Mouse (Mus musculus) T-helper 2 cell (primary cell): ENCODE data around the gene Cabp7.

Experiments used
- in situ Hi-C: fragments of 300-600 bp; cut with MboI, MseI; formaldehyde crosslinking; loops from one replicate; pipeline ENCODE4 v1.15.1; 2025; ENCODE audit warnings: high pct_unique_total_duplicates

Cabp7 gene

DNA sequence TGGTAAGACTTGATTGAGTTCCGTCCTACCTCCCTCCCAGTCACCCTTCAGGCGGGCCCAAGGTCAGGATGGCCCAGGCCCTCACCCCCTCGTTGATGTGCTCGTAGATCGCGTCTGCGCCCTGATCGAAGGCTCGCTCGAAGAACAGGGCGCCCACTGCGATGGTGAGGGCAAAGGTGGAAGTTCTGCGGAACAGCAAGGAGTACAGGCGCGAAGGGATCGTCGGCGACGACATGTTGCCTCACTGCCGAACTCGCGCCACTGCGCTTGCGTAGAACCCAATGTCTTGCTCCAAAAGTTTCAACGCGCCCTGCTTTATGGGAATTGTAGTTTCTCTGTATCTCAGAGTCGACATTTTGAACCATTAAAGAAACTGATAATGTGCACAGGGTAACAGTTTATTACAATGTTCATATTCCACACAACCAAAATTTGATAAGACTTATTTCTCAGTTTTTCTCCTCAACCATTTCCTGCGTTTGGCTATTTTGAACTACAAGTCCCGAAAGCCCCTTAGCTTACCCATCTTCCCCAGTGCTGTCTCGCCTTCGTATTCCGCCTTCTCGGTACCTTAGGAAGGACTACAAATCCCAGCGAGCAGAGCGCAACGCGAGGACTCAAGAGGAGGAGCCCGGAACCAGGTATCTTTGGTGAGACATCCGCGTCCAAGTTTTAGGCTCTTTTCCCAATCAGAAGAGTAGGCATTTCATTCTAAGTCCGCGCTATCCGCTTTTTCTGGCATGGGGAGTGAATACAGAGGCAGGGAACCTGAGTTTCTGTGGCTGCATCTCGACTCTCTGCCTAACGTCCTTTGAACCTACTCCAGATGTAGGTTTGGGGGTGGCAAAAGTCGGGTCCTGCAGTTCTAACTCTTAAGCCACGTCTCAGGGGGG lies 42.3 kb downstream of the Cabp7 start, which contains the start of the genes Uqcr10 and Zmat5:
Uqcr10 (minus strand) TSS at position 271 of the 893 bp plus-strand sequence.
Zmat5 (plus strand) TSS at position 607 of the 893 bp plus-strand sequence.
- in situ Hi-C loops: no loop called here

DNA sequence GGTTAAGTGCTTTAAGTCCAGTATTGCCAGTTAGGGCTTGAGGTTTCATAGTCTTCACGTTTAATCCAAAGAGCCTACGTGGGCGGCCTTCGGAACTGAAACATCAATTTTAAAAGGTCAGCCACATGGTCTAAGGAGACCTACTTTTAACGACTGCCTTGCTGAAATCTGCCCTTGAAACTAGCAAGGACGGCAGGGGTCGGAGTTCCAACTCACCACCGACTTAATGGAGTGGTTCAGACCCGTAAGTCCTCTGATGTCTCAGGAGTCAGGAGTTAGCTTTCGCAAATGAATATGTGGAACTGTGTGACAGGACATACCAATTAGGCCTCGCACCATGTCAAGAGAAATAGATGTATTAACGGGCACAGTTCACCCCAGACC lies 42.9 kb downstream of the Cabp7 start:
- in situ Hi-C loops: no loop called here

DNA sequence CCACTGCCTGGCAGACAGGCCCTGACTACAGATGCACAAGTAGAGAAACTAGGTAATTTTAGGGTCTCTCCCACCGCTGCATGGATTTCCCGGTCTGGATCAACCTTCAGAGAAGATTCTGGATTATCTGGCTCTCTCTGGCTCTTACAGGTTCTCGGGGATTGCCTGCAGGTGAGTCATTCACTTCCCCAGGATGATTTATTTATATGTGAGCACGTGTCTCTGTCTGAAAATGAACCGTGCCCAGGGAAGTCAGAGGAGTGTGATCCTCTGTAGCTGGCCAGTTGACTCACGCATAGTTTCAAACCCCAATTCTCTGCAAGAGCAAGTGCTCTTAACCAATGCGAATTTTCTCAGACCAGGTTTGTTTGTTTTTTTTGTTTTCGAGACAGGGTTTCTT lies 45.9 kb downstream of the Cabp7 start:
- in situ Hi-C loops: no loop called here

DNA sequence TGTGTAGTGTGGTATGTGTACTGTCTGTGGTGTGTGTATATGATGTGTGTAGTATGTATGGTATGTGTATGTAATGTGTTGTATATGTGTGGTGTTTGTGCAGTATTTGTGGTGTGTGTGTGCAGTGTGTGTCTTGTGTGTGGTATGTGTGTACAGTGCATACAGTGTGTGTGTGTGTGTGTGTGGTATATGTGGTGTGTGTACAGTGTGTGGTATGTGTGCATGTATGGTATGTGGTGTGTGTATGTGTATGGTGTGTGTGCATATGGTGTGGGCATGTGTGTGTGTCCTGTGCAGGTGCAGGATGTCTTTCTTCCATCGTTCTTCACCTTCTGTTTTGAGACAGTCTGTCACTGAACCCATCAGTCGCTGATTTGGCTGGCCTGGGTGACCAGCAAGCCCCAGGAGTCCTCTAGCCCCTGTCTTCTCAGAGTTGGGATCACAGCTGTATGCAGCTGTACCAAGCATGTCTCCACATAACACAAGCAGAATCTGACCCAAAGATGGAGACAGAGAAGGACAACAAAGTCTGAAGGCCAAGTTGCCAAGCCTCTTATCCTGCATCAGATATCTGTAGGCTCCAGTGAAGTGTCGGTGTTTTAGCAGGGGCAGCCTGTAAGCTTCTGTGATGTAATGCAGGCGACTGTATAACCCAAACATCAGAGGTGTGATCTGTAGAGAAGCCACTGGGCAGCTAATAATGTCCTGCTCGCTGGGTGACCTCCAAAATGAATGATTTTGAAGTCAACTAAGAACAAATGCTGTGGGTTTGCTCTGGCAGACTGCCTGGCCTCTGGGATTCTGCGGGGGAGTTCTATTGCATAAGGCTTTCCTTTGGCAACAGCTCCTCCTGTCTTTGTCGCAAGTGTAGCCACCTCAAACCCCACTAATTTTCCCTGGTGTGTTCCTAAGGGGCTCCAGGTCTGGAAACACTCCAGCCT lies 49.3 kb downstream of the Cabp7 start:
- in situ Hi-C loops: no loop called here

DNA sequence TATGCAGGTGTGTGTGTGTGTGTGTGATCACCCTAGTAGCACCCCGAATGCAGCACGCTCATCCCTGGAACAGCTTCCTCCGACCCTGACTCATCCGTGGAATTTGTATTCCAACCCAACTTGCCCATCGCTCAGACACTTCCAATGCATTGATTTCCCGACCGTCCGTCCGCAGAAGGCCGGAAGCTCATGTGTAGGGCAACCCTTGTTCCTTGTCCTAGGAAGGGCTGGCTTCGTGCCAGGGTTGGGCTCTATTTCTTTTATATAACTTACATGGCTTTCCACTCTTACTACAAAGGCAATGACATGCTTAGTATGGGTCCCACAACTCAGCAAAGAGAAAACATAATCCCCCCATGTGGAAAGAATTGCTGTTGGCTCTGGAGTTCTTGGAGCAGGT lies 54.4 kb downstream of the Cabp7 start:
- in situ Hi-C loops: no loop called here

DNA sequence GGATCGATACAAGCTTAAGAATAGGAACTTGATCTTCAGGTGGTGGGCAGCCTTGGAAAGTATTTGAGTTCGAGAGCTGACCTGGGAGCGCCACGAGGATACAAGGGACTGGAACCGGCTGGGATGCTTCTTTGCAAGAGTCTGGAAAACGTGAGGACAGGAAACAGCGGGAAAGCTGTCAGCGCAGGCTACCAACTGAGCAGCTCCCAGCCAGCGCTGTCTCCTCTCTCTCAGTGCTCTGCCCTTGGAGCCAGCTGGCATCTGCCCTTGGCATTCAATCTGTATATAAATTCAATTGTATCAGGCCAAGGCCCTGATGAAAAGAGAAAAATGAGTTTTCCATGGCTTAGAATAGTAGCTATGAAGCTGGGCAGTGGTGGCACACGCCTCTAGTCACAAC lies 55.4 kb downstream of the Cabp7 start:
- in situ Hi-C loops: no loop called here

DNA sequence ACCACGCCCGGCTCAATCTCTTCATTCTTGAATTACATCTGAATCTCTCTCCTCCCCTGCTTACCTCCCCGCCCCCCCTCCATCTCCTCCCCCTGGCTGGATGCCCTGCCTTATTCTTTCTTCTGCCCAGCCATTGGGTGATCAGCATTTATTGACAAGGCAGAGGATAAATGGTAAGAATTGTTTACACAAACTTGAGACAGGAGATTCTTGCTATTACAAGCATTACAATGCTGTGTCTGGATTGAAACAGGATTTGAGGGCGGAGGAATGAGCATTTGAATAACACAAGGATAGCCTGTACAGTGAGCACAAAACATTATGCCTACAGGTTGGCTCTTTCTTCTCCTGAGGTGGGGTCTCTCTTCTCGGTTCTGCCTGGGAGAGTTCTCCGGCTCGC lies 56.2 kb downstream of the Cabp7 start:
- in situ Hi-C loops: no loop called here

DNA sequence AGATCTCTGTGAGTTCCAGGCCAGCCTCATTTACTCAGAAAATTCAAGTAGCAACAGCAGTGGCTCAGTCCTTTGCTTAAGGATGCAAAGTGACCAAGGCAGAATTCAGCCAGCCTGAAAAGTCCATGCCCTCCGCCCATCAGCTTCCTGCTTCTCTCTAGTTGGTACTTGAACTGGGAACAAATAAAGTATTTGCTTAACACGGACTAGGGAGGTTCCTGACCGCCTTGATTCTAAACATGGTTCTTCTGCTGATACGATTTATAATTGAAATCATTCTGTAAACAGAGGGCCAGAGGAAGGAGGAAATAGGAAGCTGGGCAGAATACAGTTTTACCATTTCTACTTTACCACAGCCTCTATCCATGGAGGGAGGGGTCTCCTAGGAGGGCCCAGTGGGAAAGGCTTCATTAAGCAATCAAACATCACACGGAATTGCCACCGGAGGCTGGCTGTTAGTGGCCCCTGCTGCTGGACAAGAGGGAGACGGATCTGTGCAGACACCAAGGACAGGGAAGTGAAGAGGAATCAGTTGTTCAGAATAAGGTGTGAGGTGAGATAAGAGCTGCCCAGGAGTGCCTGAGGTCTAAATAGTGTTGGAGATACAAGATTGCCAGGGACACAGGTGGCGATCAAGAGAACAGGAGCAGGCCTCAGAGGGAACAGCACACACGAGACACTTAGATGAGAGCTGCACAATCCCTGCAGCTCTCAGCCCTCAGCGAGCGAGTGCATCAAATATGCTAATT lies 57.8 kb downstream of the Cabp7 start:
- in situ Hi-C loops: no loop called here

DNA sequence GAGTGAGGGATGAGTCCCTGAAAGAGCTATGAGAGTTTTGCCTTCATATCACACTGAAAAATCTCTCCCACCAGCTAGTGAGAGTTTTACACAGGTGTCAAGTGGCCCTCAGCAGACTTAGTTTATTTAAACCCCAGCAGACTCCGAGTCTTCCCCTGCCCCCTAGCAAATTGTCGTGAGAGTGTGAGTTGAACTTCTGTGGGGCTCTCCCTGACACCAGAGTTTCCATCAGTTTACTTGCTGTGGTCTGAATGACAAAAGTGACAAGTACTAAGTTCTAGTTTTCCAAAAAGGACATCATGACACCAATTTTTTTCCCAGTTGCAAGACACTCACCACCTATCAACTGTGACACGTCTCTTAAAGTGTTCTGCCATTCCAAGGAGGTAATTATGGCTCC lies 58.7 kb downstream of the Cabp7 start:
- in situ Hi-C loops: no loop called here

DNA sequence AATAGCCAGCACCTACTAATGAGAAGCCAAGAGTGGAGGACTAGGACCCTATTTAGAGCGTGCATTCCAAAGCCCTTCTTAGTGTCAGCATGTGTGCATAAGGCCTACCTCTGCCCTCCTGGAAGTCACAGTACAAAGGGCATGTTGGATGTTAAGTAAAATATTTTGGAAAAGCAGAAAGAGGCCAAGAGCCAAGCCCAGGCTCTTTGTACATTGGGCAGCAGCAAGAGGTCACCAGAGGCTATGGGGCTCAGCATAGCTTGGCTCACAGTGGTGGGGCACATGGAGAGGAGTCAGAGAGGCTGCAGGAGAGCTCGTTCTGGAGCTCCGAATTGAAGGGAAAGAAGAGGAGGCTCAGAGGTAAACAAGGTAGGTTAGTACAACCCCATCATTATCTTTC lies 59.6 kb downstream of the Cabp7 start:
- in situ Hi-C loops: no loop called here
